8 mouse cellular contexts compared by ENCODE assay signal in the genomic region with DNA sequence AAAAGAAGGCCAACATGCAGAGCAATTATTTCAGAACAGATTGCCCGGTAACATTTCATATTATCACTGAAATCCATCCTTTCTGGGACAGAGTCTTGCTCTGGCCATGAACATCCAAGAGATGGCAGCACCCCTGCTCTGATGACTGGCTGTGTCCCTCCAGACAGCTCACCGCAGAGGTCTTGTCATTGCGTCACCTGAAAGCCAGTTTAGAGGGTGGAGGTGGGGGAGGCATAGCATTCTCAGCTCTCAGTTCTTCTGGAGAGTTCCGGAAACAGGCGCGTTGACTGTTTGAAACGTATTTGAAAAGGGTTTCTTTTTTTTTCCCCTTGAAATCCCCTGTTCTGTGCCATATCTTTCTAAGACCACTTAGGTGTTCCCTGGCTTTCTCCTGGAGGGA.
DNase-seq lines count a peak whose midpoint lies in the region; ATAC-seq and TF ChIP-seq lines count a peak whose summit lies in the region.

No protein-coding gene starts in this region.

- peak overlapping the region; percentile 26; the same call in 1 of the 2 replicates for H3K4me2 ChIP-seq in embryonic facial prominence, embryonic 13.5 days
- no peak overlapping the region for H3K4me2 ChIP-seq in limb, embryonic 11.5 days (ENCODE audit: low read depth, severe bottlenecking)
- H3K4me2 ChIP-seq in myocyte (ENCODE audit: low read depth), result peak overlapping the region; percentile 54

- H3ac ChIP-seq in myocyte (ENCODE audit: control insufficient read depth, insufficient read length), result no peak overlapping the region

- H3K27me3 ChIP-seq in embryonic facial prominence, embryonic 13.5 days, result no peaks in the 10 kb centered on the region
- H3K27me3 ChIP-seq in limb, embryonic 11.5 days (ENCODE audit: control insufficient read depth, insufficient read depth, low read length), result no peaks in the 10 kb centered on the region
- H3K27me3 ChIP-seq in myocyte (ENCODE audit: control insufficient read depth, insufficient read depth, insufficient read length), result no peaks in the 10 kb centered on the region

- TF ChIP-seq POLR2A in myocyte (IDR thresholded peaks at IDR 0.05; ENCODE audit: insufficient read length, low read depth), result no peak

- H3K4me1 ChIP-seq in embryonic facial prominence, embryonic 13.5 days, result peaks cover 7% of the 10 kb centered on the region; the same call in 1 of the 2 replicates
- H3K4me1 ChIP-seq in limb, embryonic 11.5 days (ENCODE audit: control insufficient read depth, insufficient read depth, low read length), result no peaks in the 10 kb centered on the region

- no peak overlapping the region for H3K27ac ChIP-seq in embryonic facial prominence, embryonic 13.5 days
- no peak overlapping the region for H3K27ac ChIP-seq in limb, embryonic 11.5 days (replicated peaks; ENCODE audit: low read depth, low read length)

- WGBS in embryonic facial prominence, embryonic 13.5 days, result 18% methylated on average over 7 of the region's 7 CpGs
- 34% methylated on average over 7 of the region's 7 CpGs for WGBS in limb, embryonic 11.5 days

- DNase-seq in A20 (ENCODE audit: low read depth, low spot score), result peak; percentile 52
- DNase-seq in adrenal gland, postnatal 25 days, result peak; percentile 54
- DNase-seq in heart, adult 9 months (ENCODE audit: low spot score in 2 of 2), result peak; percentile 43 to 53
- peak; percentile 45 for DNase-seq in kidney, adult 9 months
- DNase-seq in limb, embryonic 11.5 days (ENCODE audit: low spot score), result peak; percentile 48
- peak; percentile 34 to 61 for DNase-seq in thymus, adult 18-20 months

- no peaks in the 10 kb centered on the region for H3K79me2 ChIP-seq in myocyte (ENCODE audit: control insufficient read depth, insufficient read depth)

- no peaks in the 10 kb centered on the region for H3K36me3 ChIP-seq in embryonic facial prominence, embryonic 13.5 days
- no peaks in the 10 kb centered on the region for H3K36me3 ChIP-seq in limb, embryonic 11.5 days (ENCODE audit: control insufficient read depth, insufficient read depth, low read length)
- H3K36me3 ChIP-seq in myocyte (ENCODE audit: control insufficient read depth, insufficient read depth), result no peaks in the 10 kb centered on the region

- no peaks in the 10 kb centered on the region for H3K9me3 ChIP-seq in embryonic facial prominence, embryonic 13.5 days
- no peaks in the 10 kb centered on the region for H3K9me3 ChIP-seq in limb, embryonic 11.5 days (ENCODE audit: control insufficient read depth, low read length)

- H3K4me3 ChIP-seq in embryonic facial prominence, embryonic 13.5 days, result no peak overlapping the region
- no peak overlapping the region for H3K4me3 ChIP-seq in limb, embryonic 11.5 days (ENCODE audit: low read depth, low read length)
- no peak overlapping the region for H3K4me3 ChIP-seq in myocyte

- 0 out of 2 replicates have a peak, but pooled peaks have one; percentile 81 for ATAC-seq in embryonic facial prominence, embryonic 13.5 days (ENCODE audit: insufficient number of reproducible peaks, insufficient read depth, low FRiP score, low TSS enrichment, low read depth)
- no peak for ATAC-seq in limb, embryonic 11.5 days (ENCODE audit: insufficient number of reproducible peaks, low FRiP score, low TSS enrichment, low read depth)

- no peak overlapping the region for H3K9ac ChIP-seq in embryonic facial prominence, embryonic 13.5 days
- H3K9ac ChIP-seq in limb, embryonic 11.5 days (ENCODE audit: low read length), result no peak overlapping the region

TF ChIP-seq in myocyte, 11 proteins besides CTCF, POLR2A, EP300 and RAD21:
- no peak for TF ChIP-seq TCF3 (IDR thresholded peaks at IDR 0.05; ENCODE audit: insufficient read length, low read depth)
- peak; percentile 91 for TF ChIP-seq CEBPB (IDR thresholded peaks at IDR 0.05; ENCODE audit: insufficient read depth, poor library complexity, severe bottlenecking)
- no peak for TF ChIP-seq SRF (IDR thresholded peaks at IDR 0.05; ENCODE audit: control insufficient read depth, insufficient read length, low read depth)
- no peak for TF ChIP-seq TCF12 (IDR thresholded peaks at IDR 0.05; ENCODE audit: insufficient read depth, poor library complexity, severe bottlenecking)
